Mouse (Mus musculus) small intestine, adult 2 months (tissue): Measurements from ENCODE around the gene Grtp1. TPM values are rescaled to one million over a fixed set of nuclear protein-coding genes. Genes with fewer than 3 reads are reported as not detected.

Experiments used
- H3K27ac ChIP-seq: fragments of 200-500 bp; 2 replicates; pipeline ENCODE4 v1.5.1; 2012; ENCODE audit warnings: low read depth, low read length, control low read depth, inconsistent platforms; ENCODE audit not compliant: insufficient read depth
- H3K27me3 ChIP-seq: fragments of 200-500 bp; 2 replicates; pipeline ENCODE4 v1.6.1; 2012; ENCODE audit warnings: mild to moderate bottlenecking, moderate library complexity, low read length, inconsistent platforms; ENCODE audit not compliant: control insufficient read depth, insufficient read depth
- H3K36me3 ChIP-seq: fragments of 200-500 bp; 2 replicates; pipeline ENCODE4 v1.6.1; 2012; ENCODE audit warnings: mild to moderate bottlenecking, low read length, control low read depth, inconsistent platforms; ENCODE audit not compliant: control insufficient read depth, insufficient read depth
- H3K4me1 ChIP-seq: fragments of 200-500 bp; 2 replicates; pipeline ENCODE4 v1.6.1; 2012; ENCODE audit warnings: low read length, inconsistent platforms, mixed read lengths; ENCODE audit not compliant: control insufficient read depth, insufficient read depth, insufficient read length
- H3K4me3 ChIP-seq: fragments of 200-500 bp; 2 replicates; pipeline ENCODE4 v1.5.1; 2012; ENCODE audit warnings: low read depth, mild to moderate bottlenecking, control low read depth, inconsistent platforms, low read length, moderate library complexity
- CTCF ChIP-seq: fragments of 200-500 bp; IDR thresholded peaks from 2 replicates; pipeline ENCODE4 v1.5.1; 2012; ENCODE audit warnings: low read depth, mild to moderate bottlenecking, control low read depth, inconsistent platforms, low read length, moderate library complexity, mixed read lengths; ENCODE audit not compliant: insufficient replicate concordance, insufficient read length; ENCODE audit errors: extremely low read depth
- POLR2A ChIP-seq: fragments of 200-500 bp; IDR thresholded peaks from 2 replicates; pipeline ENCODE4 v1.6.1; 2012; ENCODE audit warnings: low read depth, mild to moderate bottlenecking, control low read depth, inconsistent platforms, low read length, moderate library complexity
- WGBS: fragments of 180-500 bp; shearing (Covaris S2); methylation state at CpG from one replicate; pipeline ENCODE4 v1.1.7; 2018; 5-methylcytosine and 5-hydroxymethylcytosine counted together
- polyA plus RNA-seq: library from polyadenylated mRNA; depleted of rRNA; stranded (reverse); fragments of >200 nt; gene quantifications from 2 replicates; pipeline ENCODE4 v1.2.3, GENCODE M21; 2012

Grtp1 gene
- polyA plus RNA-seq, 1 experiment: 58.8 TPM

DNA sequence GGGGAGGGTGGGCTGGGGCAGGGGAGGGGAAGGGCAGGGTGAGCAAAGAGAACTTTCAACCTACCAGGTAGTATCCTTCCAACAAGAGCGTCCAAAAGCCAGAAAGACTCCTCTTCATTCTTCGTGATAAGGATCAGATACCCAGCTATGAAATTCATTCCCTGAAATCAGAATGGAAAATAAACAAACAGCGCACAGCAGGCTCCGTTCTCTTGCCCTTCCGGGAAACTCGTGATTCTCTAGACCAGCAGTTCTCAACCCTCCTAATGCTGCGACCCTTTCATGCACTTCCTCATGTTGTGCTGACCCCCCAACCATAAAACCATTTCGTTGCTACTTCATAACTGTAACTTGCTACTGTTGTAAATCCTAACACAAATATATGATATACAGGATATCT, 13.6 kb downstream of the Grtp1 start:
- Histone ChIP-seq H3K4me3 (no peak overlapping the region), H3K27me3 (no peaks in the 10 kb centered on the region), H3K36me3 (peaks cover 62% of the 10 kb centered on the region), H3K4me1 (no peaks in the 10 kb centered on the region), H3K27ac (no peak overlapping the region)
- no peak for TF ChIP-seq CTCF
- TF ChIP-seq POLR2A: no peak
- WGBS: 76% methylated on average over 8 of the region's 8 CpGs

DNA sequence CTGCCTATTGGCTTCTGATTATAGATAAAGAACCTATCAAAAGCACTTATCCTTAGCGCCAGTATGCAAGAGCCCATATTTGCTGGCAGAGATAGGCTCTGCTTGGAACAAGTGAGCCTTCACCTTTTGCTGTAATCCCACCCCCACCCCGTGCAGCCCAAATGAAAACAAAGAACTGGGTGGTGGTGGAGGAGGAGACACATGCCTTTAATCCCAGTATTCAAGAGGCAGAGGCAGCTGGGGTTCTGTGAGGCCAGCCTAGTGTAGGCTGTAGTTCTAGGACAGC, 18.8 kb downstream of the Grtp1 start:
- TF ChIP-seq POLR2A (no peak), CTCF (no peak)
- Histone ChIP-seq H3K4me3 (no peak overlapping the region), H3K36me3 (peaks cover 47% of the 10 kb centered on the region), H3K4me1 (no peaks in the 10 kb centered on the region), H3K27me3 (no peaks in the 10 kb centered on the region), H3K27ac (no peak overlapping the region)
- WGBS: 57% methylated on average over 2 of the region's 2 CpGs

DNA sequence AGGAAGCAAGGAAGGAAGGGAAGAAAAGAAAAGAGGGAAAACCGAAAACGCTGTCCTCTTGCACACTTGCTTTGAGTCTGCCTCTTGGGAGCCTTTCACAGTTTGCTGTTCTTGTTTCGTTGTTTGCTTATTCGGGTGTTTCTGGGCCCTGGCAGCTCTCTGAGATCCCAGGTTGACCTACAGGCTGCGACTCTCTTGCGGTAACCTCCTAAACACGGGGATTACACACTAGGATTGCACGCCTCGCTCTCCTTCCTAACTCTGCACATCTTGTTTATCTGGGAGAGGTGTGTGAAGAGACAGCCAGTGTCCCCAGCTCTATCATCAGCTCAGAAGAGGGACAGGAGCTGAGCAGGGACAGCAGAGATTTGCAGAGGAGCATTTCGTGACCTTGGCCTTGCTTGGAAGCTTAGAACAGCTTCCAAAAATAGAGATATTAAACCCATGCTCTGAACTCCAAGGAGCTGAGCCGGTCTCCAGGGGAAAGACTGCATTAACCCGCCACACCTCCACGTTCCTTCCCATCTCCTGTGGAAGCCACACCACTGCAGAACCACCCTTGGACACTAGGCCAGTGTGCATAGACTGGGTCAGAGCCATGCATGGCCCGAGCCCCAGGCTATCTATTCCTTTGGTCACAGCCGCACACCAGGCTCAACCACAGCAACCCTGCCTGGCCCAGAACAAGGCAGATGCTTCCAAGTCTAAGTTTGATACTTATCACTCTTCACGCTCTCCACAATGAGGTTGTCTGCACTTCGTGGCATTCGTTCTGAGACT, 19.3 kb downstream of the Grtp1 start:
- Histone ChIP-seq H3K36me3 (peaks cover 47% of the 10 kb centered on the region), H3K27ac (no peak overlapping the region)
- WGBS: 79% methylated on average over 18 of the region's 18 CpGs

DNA sequence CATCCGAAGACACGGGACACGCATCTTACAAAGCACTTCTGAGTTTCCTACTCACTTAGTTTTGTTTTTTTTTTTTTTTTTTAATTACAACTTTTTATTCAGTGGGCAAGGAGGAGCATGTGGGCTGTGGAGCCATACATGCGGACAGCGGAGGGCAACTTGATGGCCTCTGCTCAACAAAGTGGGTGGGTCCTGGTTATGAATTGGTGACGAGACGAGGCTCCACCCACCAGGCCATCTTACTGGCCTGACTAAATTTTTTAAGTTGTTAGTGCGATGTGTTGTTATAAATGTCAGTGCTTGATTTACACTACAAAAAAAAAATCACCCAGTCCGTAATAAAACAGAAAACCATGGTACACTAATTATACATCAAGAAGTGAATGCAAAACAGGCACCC, 20.0 kb downstream of the Grtp1 start:
- H3K27ac ChIP-seq: no peak overlapping the region
- no peaks in the 10 kb centered on the region for H3K27me3 ChIP-seq
- peaks cover 53% of the 10 kb centered on the region for H3K36me3 ChIP-seq
- no peaks in the 10 kb centered on the region for H3K4me1 ChIP-seq
- H3K4me3 ChIP-seq: no peak overlapping the region
- WGBS: 78% methylated on average over 9 of the region's 9 CpGs
- TF ChIP-seq CTCF (no peak), POLR2A (no peak)

More for the DNA sequence above, 19.3 kb downstream of the Grtp1 start:
- Histone ChIP-seq H3K4me1 (no peaks in the 10 kb centered on the region), H3K4me3 (no peak overlapping the region), H3K27me3 (no peaks in the 10 kb centered on the region)
- TF ChIP-seq CTCF (no peak), POLR2A (no peak)

DNA sequence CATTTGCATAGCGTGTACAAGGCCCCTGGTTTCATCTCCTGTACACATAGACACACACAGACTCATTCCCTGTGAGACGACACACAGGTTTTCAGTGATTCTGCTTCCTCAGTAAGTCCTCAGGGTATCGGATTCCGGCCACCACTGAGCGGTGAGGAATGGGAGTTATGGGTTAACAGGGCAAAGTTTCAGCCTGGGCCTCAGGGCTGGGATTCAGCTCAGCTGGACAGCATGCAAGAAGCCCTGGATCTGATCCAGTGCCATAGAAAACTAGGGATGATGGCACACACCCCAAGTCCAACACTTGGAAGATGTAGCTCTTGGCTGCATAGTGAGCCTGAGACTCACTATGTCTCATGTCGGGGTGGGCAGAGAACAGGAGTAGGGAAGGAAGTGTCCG, 20.5 kb downstream of the Grtp1 start:
- WGBS: 81% methylated on average over 7 of the region's 7 CpGs
- Histone ChIP-seq H3K4me1 (no peaks in the 10 kb centered on the region), H3K4me3 (no peak overlapping the region), H3K36me3 (peaks cover 53% of the 10 kb centered on the region), H3K27me3 (no peaks in the 10 kb centered on the region), H3K27ac (no peak overlapping the region)
- TF ChIP-seq POLR2A: no peak
- no peak for TF ChIP-seq CTCF

DNA sequence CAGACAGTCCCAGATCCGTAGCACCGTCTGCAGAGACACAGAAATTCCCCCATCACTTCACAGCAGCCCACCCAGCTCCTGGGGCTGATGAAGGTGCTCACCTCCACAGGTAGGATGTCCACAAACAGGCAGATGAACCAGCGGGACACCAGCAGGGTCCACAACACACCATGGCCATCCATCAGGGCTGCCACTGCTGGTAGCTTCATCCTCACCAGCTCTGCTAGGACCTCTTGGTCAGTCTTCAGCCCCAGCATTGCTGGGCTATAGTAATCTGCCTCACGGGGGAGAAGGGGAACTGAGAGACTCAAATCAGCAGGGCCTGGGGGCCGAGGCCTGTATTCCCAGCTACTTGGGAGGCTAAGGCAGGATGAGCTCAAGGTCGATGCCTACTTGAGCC, 20.9 kb downstream of the Grtp1 start:
- Histone ChIP-seq H3K27me3 (no peaks in the 10 kb centered on the region), H3K4me1 (no peaks in the 10 kb centered on the region), H3K36me3 (peaks cover 52% of the 10 kb centered on the region), H3K4me3 (no peak overlapping the region), H3K27ac (no peak overlapping the region)
- no peak for TF ChIP-seq CTCF
- no peak for TF ChIP-seq POLR2A
- 85% methylated on average over 6 of the region's 6 CpGs for WGBS

DNA sequence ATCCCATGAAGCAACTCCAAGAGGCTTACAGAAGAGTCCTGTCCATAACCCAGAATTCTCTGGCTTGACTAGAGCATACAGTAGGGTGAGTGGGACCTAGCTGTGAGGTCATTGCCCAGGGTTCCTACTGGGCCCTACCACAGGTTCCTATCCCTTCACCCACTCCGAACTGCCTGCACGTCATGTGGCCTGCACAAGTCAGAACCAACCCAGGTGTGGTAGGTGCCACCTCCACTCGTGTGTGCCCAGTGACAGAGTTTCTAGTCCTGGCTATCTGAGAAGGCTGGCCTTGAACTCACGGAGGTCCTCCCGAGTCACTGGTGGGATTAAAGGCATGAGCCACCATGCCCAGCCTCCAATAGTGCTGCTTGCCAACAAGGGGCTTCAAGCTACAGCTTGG, 22.3 kb downstream of the Grtp1 start:
- Histone ChIP-seq H3K27ac (no peak overlapping the region), H3K27me3 (no peaks in the 10 kb centered on the region), H3K4me3 (no peak overlapping the region), H3K4me1 (no peaks in the 10 kb centered on the region), H3K36me3 (peaks cover 58% of the 10 kb centered on the region)
- WGBS: 88% methylated on average over 5 of the region's 5 CpGs
- no peak for TF ChIP-seq CTCF
